Mouse (Mus musculus): Measurements from ENCODE around the gene Medag. TPM values are rescaled to one million over a fixed set of nuclear protein-coding genes. Genes with fewer than 3 reads are reported as not detected.
A peak's percentile ranks its signal among the peaks of the same experiment; 100 is the strongest.

Medag gene
- polyA plus RNA-seq, 1 experiment from 2014 or later: 2.6 TPM

DNA sequence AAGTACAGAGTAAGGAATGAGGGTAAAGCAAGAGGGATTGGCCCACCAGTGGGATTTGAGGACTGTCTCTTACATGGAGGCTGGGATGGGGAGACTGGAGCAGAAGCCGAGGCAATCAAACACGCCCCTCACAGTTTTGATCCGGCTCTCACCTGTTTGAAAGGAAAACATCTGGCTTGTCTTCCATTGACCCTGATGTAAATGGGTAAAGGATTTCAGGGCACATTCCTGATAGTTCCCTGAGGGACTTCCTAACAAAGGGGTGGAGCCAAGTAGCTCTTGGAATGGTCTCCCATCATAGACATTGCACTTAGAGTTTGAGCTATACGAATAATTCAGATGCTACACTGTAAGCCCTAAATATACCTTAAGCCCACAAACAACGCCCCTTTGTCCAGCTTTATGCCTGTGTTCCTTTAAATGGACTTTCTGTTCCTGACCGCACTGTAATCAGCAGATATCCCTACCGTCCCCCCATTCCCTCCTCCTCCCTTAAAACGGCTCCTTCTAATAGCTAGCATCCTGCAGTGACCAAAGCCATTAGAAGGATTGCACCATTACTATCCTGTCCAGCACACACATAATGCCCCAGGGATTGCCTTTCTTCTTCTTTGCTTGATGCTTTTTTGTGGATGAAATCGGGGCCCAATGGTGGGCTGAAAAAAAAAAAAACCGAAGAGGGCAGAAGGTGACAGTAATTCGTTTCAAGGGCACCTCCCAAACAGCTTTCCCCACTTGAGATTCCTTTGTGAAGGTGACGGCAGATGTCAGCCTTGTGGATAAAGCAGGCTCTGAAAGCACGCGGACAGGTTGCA lies 36.3 kb upstream of the Medag start:
- Histone ChIP-seq H3K36me3 (replicated peaks) (no peaks in the 10 kb centered on the region), H3K27me3 (replicated peaks) (no peaks in the 10 kb centered on the region), H3K9ac (0 out of 2 replicates have a peak overlapping the region, but pooled peaks have one; percentile 14), H3K4me2 (peak overlapping the region; percentile 32), H3K4me1 (peaks cover 53% of the 10 kb centered on the region), H3K27ac (peak overlapping the region; percentile 78), H3K4me3 (no peak overlapping the region; the same call in 1 of the 2 replicates), H3K9me3 (no peaks in the 10 kb centered on the region)
- 39% methylated on average over 14 of the region's 14 CpGs for WGBS
- ATAC-seq (replicated peaks): 0 out of 2 replicates have a peak, but pooled peaks have one; percentile 28

DNA sequence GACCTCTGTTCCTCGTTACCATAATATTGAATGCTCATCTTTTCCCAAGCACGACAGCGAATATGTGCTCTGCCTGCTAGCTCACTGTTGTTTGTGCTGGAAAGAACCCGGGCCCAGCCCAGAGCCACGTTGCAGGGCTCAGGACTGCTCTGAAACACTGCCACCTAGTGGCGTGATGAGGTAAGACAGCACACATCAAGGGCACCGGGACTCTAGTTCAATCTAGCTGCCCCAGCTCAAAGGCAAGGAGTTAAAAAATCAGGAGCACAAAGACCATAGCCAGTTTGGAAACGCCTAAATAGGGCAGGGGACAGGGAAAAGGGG lies 35.7 kb upstream of the Medag start:
- H3K27me3 ChIP-seq (replicated peaks): no peaks in the 10 kb centered on the region
- H3K36me3 ChIP-seq (replicated peaks): no peaks in the 10 kb centered on the region
- peak overlapping the region; percentile 78 for H3K27ac ChIP-seq
- H3K4me2 ChIP-seq: peak overlapping the region; percentile 32
- ATAC-seq (replicated peaks): peak; percentile 68
- H3K4me3 ChIP-seq: no peak overlapping the region; the same call in 1 of the 2 replicates
- H3K4me1 ChIP-seq: peaks cover 58% of the 10 kb centered on the region
- under 1% methylated on average over 8 of the region's 8 CpGs for WGBS
- 0 out of 2 replicates have a peak overlapping the region, but pooled peaks have one; percentile 14 for H3K9ac ChIP-seq
- no peaks in the 10 kb centered on the region for H3K9me3 ChIP-seq

DNA sequence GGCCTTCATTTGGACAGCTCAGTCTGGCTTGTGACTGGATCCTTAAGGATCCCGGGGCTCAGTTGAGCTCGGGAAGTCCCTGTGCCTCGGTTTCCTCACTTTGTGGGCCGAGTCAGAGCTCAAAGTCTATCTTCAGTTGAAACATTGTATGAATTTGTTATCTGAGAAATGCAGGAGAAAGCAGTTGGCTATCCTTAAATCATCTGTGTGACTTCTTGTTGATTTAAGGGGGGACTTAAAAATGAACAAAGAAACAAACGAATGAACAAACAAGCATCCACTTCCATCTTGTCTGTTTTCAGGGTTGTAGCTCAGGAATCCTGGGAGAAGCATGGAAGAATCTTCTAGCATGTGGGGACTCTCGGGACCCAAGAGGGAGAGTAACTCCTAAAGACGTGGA lies 35.2 kb upstream of the Medag start:
- 86% methylated on average over 7 of the region's 7 CpGs for WGBS

DNA sequence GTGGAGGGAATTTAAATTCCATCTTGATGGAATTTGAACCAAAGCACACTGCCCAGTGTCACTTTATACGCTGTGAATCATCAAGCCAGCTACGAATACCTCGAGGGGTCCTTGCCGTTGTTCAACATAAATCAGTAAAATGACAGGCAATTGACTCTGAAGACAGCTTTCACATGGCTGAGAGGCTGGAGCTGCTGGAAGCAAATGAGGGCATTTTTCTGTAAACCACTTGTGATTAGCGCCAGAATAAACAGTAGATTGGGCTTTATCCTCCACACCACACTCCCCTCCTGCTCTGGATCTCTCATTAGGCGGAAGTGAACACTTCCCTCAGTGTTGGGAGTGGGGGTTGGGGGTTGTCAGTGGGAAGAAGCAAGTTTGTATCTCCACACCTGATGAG lies 34.3 kb upstream of the Medag start:
- WGBS: 25% methylated on average over 6 of the region's 6 CpGs
- Histone ChIP-seq H3K9ac (peak overlapping the region; percentile 3; the same call in 1 of the 2 replicates), H3K4me3 (no peak overlapping the region), H3K4me2 (no peak overlapping the region), H3K27me3 (replicated peaks) (no peaks in the 10 kb centered on the region), H3K27ac (peak overlapping the region; percentile 16), H3K36me3 (replicated peaks) (no peaks in the 10 kb centered on the region), H3K4me1 (peaks cover 67% of the 10 kb centered on the region), H3K9me3 (no peaks in the 10 kb centered on the region)
- no peak for ATAC-seq (replicated peaks)

More for the DNA sequence above, 35.2 kb upstream of the Medag start:
- Histone ChIP-seq H3K9ac (no peak overlapping the region), H3K36me3 (replicated peaks) (no peaks in the 10 kb centered on the region), H3K4me1 (peaks cover 63% of the 10 kb centered on the region), H3K27ac (0 out of 2 replicates have a peak overlapping the region, but pooled peaks have one; percentile 16), H3K4me3 (no peak overlapping the region), H3K9me3 (no peaks in the 10 kb centered on the region), H3K4me2 (no peak overlapping the region), H3K27me3 (replicated peaks) (no peaks in the 10 kb centered on the region)
- no peak for ATAC-seq (replicated peaks)

DNA sequence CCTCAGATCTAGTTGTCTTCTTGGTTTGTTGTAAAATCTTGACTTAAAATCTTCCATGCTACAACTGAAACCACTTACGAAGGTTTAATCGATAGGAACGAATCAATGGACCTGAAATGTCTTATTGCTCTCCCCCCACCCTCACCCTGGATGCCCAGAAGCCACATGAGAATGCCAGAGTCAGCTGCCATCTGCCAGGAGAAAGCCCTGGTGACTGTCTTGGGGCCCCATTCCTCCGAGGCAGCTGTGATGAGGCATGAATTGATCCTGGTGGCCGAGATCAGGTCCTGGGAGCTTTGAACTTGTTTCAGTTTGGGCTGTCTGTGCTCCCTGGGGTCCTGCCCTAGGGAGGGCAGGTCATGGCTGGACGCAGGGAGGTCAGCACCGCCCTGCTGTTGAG lies 33.0 kb upstream of the Medag start:
- peaks cover 67% of the 10 kb centered on the region for H3K4me1 ChIP-seq
- H3K9me3 ChIP-seq: no peaks in the 10 kb centered on the region
- H3K27me3 ChIP-seq (replicated peaks): no peaks in the 10 kb centered on the region
- no peak for ATAC-seq (replicated peaks)
- H3K4me3 ChIP-seq: no peak overlapping the region
- no peak overlapping the region for H3K4me2 ChIP-seq
- H3K9ac ChIP-seq: no peak overlapping the region
- H3K27ac ChIP-seq: peak overlapping the region; percentile 87; the same call in 1 of the 2 replicates
- 61% methylated on average over 7 of the region's 7 CpGs for WGBS
- H3K36me3 ChIP-seq (replicated peaks): no peaks in the 10 kb centered on the region

DNA sequence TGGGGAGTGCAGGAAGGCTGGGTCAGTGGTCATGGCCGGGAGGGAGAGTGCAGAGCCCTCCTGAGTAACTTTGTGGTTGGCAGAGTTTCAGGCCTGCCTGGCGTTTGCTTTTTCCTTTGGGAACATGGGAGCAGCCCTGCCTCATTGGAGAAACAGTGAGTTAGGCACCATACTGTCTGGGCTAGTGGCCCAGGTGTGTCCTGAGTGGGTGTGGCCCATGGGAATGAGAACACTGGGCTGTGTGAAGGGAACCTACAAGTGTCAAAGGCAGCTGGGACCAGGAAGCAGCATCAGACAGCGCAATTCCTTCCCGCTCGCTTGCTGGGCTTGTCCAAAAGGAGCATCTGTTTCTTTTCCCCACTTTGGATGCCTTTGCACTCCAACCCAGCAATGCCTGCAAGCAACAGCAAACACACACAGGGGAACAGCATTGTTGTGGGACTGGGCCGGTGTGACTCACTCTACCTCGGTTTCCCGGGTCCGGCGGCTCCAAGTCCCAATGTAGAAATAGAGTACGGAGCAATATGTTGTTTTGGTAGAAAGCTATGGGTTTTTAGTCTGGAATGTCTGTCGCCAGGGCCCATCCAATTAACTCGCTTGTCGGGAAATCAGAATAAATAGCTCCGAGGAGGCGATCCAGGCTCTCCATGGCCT lies 32.3 kb upstream of the Medag start:
- no peak overlapping the region for H3K9ac ChIP-seq
- no peak for ATAC-seq (replicated peaks)
- 77% methylated on average over 16 of the region's 16 CpGs for WGBS

DNA sequence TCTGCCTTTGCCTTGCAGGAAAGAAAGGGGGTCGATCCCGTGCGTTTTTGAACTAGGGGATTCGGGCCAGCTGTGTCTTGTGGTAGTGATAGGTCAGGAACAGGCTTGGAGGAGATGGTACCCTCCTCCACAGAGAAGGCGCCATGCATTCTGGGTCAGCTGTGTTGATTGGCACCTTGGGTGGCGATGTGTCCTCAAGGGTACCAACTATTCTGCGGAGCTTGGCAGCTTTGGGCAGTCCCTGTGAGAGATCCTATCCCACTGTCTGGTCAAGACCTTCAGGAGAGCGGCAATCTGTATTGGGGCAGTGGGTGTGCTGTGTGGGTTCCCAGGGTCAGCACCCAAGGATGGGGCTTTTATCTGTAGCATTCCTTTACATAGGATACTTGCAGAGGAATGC lies 31.7 kb upstream of the Medag start:
- Histone ChIP-seq H3K27me3 (replicated peaks) (no peaks in the 10 kb centered on the region), H3K9ac (no peak overlapping the region), H3K4me2 (no peak overlapping the region), H3K4me3 (no peak overlapping the region), H3K4me1 (peaks cover 63% of the 10 kb centered on the region), H3K36me3 (replicated peaks) (no peaks in the 10 kb centered on the region), H3K9me3 (no peaks in the 10 kb centered on the region), H3K27ac (peak overlapping the region; percentile 87)
- peak; percentile 50 for ATAC-seq (replicated peaks)
- WGBS: 57% methylated on average over 8 of the region's 8 CpGs

More for the DNA sequence above, 32.3 kb upstream of the Medag start:
- Histone ChIP-seq H3K4me3 (no peak overlapping the region), H3K4me1 (peaks cover 67% of the 10 kb centered on the region), H3K9me3 (no peaks in the 10 kb centered on the region), H3K27ac (peak overlapping the region; percentile 87), H3K36me3 (replicated peaks) (no peaks in the 10 kb centered on the region), H3K27me3 (replicated peaks) (no peaks in the 10 kb centered on the region), H3K4me2 (no peak overlapping the region)

DNA sequence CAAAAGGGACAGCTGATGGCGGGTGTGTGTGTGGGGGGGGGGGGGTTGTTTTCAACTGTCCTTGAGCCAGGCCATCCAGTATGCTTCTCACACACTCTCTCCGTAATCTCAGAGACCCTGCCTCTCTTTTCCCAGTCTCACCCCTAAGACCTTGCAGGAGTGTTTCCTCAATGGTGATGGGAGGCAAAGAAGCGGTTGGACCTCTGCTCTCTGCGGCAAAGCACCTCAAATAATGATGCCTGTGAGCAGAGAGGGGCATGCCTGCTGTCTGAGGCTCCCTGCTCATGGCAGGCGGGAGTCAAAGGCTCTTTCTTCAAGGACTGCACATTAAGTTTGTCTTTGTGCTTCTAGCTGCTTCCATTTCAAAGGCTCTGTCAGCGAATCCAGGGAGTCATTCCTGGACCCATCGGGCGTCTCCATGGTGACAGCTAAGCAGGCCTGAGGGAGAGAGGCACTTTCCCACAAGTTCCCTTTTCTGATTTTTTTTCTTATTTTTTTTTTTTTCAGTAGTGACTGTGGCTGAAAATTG lies 31.1 kb upstream of the Medag start:
- 7% methylated on average over 8 of the region's 8 CpGs for WGBS
- peak overlapping the region; percentile 2; the same call in 1 of the 2 replicates for H3K4me2 ChIP-seq

DNA sequence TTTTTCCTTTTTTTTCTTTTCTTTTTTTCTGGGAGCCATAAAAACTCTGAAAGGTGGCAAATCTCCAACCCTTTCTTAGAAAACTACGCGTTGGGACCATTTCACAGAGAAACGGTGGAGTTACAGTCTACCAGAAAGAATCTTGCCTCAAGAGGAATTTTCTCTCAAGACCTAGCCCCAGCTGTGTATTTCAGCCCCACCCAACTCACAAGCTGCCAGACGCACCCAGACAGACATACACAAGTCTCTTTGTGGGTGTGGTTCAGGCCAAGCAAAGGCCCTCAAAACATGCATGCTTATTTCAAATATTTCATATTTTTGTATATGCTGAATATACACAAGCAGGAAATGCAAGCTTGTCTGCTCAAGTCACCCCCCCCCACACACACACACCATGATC lies 29.6 kb upstream of the Medag start:
- no peaks in the 10 kb centered on the region for H3K36me3 ChIP-seq (replicated peaks)
- H3K9me3 ChIP-seq: no peaks in the 10 kb centered on the region
- H3K4me3 ChIP-seq: no peak overlapping the region
- ATAC-seq (replicated peaks): no peak
- peaks cover 46% of the 10 kb centered on the region for H3K4me1 ChIP-seq
- H3K27me3 ChIP-seq (replicated peaks): no peaks in the 10 kb centered on the region
- H3K27ac ChIP-seq: no peak overlapping the region
- no peak overlapping the region for H3K4me2 ChIP-seq
- 90% methylated on average over 4 of the region's 4 CpGs for WGBS
- no peak overlapping the region for H3K9ac ChIP-seq

More for the DNA sequence above, 31.1 kb upstream of the Medag start:
- Histone ChIP-seq H3K4me1 (peaks cover 57% of the 10 kb centered on the region), H3K27me3 (replicated peaks) (no peaks in the 10 kb centered on the region), H3K9me3 (no peaks in the 10 kb centered on the region), H3K9ac (no peak overlapping the region), H3K36me3 (replicated peaks) (no peaks in the 10 kb centered on the region), H3K27ac (peak overlapping the region; percentile 87), H3K4me3 (no peak overlapping the region)
- peak; percentile 89 for ATAC-seq (replicated peaks)

DNA sequence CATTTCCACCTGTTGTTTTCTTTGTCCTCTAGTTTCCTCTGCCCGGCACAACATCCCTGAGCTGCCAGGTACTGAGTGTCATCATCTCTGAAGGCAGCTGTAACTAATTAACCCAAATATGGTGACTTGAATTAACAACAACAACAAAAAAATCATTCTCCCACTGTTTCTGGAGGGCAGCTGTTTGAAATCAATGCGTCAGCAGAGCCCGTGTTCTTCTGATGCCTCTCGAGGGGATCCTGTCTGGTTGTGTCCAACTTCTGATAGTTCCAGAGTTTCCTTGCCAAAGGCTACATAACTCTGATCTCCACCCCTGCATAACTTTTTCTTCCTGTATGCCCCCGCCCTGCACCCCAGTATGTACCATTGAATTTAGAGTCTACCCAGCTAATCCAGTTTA lies 28.9 kb upstream of the Medag start:
- no peak for ATAC-seq (replicated peaks)
- H3K4me3 ChIP-seq: no peak overlapping the region
- no peak overlapping the region for H3K4me2 ChIP-seq
- H3K36me3 ChIP-seq (replicated peaks): no peaks in the 10 kb centered on the region
- no peaks in the 10 kb centered on the region for H3K27me3 ChIP-seq (replicated peaks)
- 81% methylated on average over 5 of the region's 5 CpGs for WGBS
- no peak overlapping the region for H3K9ac ChIP-seq
- peaks cover 40% of the 10 kb centered on the region for H3K4me1 ChIP-seq
- no peaks in the 10 kb centered on the region for H3K9me3 ChIP-seq
- H3K27ac ChIP-seq: no peak overlapping the region

DNA sequence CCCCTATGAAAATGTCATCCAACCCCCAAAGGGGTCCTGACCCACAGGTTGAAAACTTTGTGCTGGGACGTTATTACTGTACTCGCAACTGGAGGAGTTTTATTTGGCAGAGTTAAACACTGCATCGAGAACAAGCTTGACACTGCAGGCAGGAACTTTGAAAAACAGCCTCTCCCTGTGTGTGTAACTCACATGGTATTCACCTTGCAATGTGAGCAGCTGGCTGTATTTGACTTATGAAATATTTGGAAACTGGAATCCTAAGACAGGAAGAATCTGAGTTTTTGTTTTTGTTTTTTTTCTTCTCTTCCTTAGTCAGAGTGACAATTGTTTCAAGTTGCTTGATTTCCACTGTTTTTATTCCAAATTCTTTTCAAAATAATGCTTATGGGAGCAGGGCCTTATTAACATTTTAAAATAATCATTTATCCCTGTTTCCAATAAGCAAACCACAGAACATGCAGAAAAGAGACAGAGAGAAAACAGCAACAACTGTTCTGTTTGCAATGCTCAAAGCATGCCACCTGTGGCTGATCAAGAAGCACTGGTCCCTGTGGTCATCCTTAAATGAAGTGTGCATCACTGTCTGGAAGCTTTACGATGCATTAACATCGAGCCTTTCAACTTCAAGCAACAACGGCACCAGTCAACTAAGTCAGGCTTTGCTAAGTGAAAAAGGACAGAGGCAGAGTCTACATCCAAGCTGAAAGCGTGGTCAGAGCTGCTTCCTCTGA lies 26.2 kb upstream of the Medag start:
- Histone ChIP-seq H3K4me2 (no peak overlapping the region), H3K4me3 (no peak overlapping the region), H3K9me3 (no peaks in the 10 kb centered on the region), H3K27me3 (replicated peaks) (no peaks in the 10 kb centered on the region), H3K27ac (no peak overlapping the region), H3K9ac (no peak overlapping the region), H3K4me1 (peaks cover 13% of the 10 kb centered on the region), H3K36me3 (replicated peaks) (no peaks in the 10 kb centered on the region)
- WGBS: 93% methylated on average over 7 of the region's 7 CpGs
- ATAC-seq (replicated peaks): no peak

DNA sequence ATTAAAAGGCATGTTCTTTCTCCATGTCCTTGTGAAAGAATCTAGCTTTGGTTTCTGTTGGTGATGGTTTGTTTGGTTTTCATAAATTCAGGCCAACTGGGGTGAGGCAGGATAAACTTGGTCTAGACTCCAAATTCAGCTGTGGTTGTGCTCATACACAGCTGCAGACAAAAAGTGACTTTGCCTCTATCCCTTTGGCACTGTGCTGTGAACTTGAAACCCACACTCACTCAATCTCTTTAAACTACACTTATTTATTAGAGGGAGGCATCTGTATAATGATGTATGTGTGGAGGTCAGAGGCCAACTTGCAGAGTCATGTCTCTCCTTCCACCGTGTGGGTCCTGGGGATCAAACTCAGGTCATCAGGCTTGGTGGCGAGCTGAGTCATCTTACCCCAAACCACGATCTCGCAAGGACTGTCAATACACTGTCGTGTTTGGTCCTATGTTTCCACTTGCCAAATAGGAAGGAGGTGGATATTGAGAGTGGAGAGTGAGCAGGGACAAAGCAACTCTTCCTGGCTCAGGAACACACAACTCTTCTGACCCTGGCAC lies 25.2 kb upstream of the Medag start:
- Histone ChIP-seq H3K4me2 (no peak overlapping the region), H3K4me1 (peaks cover 4% of the 10 kb centered on the region; the same call in 1 of the 2 replicates), H3K27ac (no peak overlapping the region), H3K4me3 (no peak overlapping the region), H3K27me3 (replicated peaks) (no peaks in the 10 kb centered on the region), H3K9ac (no peak overlapping the region), H3K36me3 (replicated peaks) (no peaks in the 10 kb centered on the region), H3K9me3 (no peaks in the 10 kb centered on the region)
- 87% methylated on average over 5 of the region's 5 CpGs for WGBS
- ATAC-seq (replicated peaks): no peak

Data from midbrain, embryonic 15.5 days (tissue).